Mouse (Mus musculus) spleen, adult 2 months (tissue): Measurements from ENCODE around the gene Car5a.

ENCODE experiments used
- CTCF ChIP-seq: fragments of 200-500 bp; IDR thresholded peaks from 2 replicates; pipeline ENCODE4 v1.5.1; 2011; ENCODE audit warnings: mild to moderate bottlenecking, inconsistent platforms; ENCODE audit not compliant: insufficient read depth, insufficient read length, insufficient replicate concordance; ENCODE audit errors: extremely low read depth
- POLR2A ChIP-seq: fragments of 200-500 bp; IDR thresholded peaks from 2 replicates; pipeline ENCODE4 v1.6.1; 2011; ENCODE audit warnings: low read depth, low read length, inconsistent platforms

DNA sequence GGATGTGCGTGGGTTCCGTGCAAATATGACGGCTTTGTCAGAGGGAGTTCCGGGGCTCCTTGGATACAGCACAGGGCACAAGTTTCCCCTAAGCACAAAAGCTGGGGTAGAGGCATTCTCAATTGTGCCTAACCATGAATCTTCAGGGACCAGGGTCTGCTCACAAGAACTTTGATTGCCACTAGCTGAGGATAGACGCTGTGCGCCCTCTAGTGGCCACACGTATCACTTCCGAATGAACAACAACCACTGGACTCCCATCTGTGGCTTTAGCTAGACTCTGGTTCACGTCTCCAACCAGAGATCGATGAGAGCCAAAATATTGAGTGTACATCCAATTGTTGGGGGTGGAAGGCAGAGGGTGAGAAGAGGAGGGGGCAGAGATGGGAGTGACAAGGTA lies 19.1 kb downstream of the Car5a start:
- peak; percentile 78; the same call in 1 of the 2 replicates for TF ChIP-seq CTCF
- TF ChIP-seq POLR2A = no peak
